Mouse (Mus musculus) c-Kit-positive CD71-negative TER-119-negative erythroid progenitor cells, embryonic 14.5 days (primary cell): Measurements from ENCODE around the gene Pcdh7.
"Not testable (repeated sequence)": the region's sequence is repeated elsewhere in the genome, so short reads cannot be mapped to it uniquely, and the experiment has no call there.

Experiments used
- DNase-seq: peaks from one replicate; pipeline ENCODE4 v3.0.0-alpha.2; 2013; ENCODE audit warnings: low read depth

The Pcdh7 gene

DNA sequence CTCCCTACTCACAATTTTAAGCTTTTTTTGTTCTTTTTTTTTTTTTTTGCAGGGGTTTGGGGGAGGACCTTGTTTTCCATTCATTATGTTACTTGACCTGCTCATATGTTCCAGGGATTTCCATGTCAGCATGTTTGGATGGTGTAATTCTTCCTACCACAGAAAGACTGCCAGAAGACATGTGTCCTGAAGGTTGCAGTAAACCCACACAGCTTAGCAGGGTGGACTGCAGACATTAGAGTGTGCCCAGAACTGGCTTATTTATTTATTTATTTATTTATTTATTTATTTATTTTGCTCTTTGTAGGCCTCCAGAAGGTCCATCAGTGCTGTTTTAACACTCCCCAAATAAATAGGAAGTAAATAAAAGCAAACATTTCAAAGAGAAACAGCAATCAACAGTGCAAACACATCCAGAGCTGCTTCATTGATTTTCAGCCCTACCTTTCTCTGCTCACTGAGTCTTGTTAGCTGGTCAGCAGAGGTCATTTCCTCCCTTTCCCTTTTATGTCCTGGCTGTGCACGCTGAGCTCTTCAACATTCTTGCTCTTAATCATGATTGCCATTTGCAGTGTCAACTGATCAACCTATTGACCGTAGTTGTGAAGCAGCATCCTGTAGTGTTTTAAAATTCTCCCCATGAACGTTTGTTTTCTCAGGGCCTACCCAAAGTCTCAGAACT is 401.3 kb downstream of the Pcdh7 start:
- no peak for DNase-seq

DNA sequence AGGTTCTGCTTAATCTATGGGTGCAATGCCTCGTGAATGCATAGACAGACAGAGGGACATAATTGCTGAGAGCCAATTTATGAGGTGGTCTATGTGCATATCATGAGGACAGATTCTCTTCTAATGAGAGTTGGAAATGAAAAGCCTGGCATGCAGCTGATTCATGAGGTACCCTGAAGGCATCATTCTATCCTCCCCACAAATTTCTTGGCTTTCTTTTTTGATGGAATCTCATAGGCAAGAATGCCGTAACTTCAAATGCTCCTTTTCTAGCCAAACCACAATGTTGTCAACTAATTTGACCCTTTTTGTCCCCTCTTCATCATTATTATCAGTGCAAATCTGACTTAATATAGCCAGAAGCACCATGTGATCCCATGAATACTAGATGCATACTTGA is 426.1 kb downstream of the Pcdh7 start:
- no peak for DNase-seq

DNA sequence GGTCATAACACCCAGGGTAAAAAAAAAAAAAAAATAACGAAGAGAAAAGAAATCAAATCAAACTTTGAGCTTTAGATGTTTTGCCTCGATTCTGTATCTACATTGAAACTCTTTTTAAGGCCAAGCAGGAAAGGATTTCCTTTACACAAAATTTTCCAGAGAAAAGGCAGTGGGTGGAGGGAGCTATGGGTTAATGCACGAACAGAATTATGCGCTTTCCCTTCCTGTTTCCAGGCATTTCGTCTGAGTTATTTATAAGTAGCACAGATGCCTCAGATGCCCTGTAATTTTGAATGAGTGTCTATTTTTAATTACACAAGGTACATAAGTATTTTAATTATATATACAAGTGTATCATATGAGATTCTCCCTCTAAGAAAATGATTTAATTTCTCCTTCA is 436.2 kb downstream of the Pcdh7 start:
- DNase-seq, result no peak

DNA sequence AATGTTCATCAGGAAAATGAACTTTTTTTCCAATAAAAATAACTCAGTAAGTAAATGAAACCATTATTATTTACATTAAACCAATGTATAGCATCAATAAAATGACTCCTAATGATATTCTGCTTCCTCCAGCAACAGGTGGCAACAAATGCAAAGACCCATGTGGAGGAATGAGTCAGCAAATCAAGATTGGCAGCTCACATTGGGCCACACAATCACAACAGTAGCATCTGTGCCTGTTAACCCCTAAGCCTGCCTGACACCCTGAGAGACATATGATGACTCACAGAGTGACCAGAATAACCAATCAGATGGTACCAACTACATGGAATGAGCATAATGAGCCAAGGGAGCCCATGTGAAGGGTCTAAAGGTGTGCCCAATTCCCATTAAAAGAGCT is 454.5 kb downstream of the Pcdh7 start:
- DNase-seq, result no peak

DNA sequence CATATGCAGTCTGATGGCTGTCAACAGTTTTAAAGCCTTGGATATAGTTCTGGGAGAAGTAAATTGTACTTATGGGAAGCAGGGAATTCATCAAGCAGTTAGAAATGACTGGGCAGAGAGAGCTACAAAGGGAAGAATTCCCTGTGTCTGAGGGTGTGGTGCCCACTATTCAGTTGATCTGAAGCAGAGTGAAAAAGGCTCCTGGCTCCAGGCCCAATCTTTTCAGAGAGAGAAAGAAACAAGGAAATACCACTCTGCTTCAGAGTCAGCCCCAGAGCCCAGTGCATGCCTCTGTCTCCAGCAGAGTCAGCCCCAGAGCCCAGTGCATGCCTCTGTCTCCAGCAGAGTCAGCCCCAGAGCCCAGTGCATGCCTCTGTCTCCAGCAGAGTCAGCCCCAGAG is 456.6 kb downstream of the Pcdh7 start:
- DNase-seq, result not testable (repeated sequence)

DNA sequence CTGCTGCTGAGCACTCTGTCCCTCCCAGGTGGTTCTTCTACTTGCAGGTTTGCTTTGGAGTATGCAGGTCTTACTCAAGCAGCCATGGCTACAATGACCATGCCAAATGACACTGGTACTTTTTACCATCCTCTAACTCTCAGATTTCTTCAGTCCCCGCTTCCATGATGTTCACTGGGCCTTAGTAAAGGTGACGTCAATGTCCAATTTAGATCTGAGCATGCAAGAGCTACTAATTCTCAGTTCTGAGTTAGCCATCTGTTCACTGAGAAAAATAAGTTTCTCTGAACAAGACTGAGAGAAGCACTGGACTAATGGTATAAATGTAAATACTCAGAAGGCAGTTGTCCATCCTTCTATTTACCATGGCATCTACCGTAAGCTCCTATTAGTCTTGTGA is 457.8 kb downstream of the Pcdh7 start:
- DNase-seq, result no peak
